Mouse (Mus musculus) right cerebral cortex, postnatal 10 days (tissue): ENCODE measurements around the gene S100a14.

Experiments
- DNase-seq, 2 experiments: peaks; one replicate each; pipeline ENCODE4 v3.0.0; 2021; ENCODE audit warnings: low spot score in 2 of 2

The S100a14 gene

DNA sequence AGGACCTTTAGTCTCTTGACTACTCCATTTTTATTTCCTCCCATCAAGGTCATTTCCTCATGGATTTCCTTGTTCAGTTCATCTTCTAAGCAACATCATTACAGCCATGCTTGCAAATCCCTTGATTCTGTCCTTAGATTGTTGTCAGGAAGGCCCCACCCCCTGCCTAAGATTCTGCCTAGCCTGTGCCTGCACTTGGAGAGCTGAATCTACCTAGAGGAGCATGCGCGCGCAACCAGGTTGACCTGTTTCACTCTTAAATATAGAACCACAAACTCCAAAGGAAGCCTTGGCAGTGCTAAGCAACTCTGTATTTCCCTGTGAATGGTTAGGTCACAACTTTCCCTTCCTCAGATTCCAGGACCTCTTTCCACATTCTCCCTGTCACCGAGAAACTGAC, 8.9 kb upstream of the S100a14 start:
- DNase-seq: no peak

DNA sequence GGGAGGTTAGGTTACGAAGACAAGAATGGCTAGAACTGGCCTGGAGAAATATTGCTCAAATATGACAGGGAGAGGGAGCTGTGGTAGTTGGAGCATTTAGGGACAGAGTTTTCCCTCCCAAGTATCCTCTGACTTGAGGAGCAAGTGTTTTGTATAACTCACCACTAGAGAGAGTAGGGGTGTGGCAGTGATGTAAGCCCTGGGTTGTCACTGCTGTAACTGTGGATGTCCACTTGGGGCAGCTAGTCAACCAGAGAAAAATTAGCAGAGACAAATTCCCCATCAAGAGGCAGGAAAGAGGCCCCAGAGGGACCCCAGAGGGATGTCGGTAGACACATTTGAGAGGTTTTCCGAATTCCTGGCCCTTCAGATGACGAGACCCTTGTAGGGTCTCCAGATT, 1.2 kb upstream of the S100a14 start:
- DNase-seq: peak; percentile 63

DNA sequence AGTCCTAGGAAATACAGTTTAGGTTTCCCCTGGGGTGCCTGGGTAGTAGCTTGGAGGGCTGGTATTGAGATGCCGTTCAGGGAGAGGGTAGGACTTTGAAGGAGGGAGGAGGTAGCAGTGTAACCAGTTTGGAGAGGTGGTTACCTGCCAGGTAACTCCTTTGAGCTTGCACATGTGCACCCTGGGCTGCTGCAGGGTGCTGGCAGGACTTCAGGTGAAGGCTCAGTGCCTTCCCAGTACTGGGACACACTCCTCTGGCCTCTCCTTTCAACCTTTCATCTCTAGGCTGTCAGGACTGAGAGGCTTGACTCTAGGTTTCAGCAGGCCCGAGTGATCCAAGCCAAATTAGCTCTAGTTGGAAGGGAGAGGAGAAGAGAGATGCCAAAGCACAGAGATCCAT, 580 bp upstream of the S100a14 start:
- no peak for DNase-seq

DNA sequence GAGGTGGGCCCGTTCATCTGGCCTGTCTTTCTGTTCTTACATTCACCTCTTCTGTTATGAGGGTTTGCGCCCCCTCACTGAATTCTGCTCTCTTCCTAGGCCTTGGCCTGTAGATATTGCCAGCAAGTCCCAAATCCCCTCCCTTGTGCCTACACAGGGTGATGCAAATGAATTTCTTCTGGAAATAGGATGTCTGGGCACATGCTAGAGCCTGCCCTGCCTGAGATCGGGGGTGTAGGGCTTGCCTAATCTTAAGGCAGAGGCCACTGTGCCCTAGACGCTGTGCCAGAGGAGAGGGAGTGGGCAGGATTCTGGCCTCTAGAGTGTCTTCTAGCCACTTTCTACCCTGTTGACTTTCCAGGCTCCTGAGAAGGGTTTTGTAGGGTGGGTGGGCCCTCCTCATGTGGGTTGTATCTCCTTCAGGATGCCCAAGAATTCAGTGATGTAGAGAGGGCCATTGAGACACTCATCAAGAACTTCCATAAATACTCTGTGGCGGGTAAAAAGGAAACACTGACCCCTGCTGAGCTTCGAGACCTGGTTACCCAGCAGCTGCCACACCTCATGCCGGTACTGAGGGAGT, 726 bp downstream of the S100a14 start:
- DNase-seq: no peak

DNA sequence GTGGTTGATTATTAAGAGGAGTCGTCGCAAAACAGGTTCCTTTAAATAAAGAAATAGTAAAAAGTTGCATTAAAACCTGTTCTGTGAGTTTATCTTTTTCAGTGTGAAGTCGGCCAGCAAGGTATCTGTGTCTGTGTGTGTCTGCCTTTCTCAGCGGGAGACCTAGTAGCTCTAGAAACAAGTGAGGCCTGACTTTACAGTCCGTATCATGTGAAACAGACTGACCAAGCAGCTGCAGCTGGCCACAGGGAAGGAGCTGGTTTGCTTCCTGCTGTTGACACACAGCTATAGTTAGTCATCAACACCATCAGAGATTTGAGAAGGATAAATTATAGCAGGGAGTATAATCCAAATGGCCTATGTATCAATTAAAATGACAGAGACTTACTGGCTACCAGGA, 5.1 kb downstream of the S100a14 start:
- DNase-seq: no peak

DNA sequence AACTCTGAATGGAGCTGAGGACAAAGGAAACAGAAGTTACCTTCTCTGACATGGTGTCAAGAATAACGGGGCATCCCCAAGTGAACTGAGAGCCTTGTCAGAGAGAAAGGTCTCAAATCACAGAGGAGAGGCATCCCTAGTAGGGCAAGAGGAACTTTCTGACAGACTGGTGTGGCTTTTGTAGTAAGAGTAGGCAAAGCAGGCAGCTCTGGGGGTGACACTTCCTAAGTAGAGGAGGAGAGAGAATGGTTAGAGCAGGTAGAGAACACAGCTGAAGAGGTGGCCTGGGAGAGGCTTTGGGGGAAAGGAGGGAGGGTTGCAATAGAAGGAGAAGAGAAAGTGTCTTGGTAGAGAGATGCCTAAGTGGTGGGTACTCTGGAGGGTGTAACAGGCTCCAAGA, 8.8 kb downstream of the S100a14 start:
- no peak for DNase-seq

DNA sequence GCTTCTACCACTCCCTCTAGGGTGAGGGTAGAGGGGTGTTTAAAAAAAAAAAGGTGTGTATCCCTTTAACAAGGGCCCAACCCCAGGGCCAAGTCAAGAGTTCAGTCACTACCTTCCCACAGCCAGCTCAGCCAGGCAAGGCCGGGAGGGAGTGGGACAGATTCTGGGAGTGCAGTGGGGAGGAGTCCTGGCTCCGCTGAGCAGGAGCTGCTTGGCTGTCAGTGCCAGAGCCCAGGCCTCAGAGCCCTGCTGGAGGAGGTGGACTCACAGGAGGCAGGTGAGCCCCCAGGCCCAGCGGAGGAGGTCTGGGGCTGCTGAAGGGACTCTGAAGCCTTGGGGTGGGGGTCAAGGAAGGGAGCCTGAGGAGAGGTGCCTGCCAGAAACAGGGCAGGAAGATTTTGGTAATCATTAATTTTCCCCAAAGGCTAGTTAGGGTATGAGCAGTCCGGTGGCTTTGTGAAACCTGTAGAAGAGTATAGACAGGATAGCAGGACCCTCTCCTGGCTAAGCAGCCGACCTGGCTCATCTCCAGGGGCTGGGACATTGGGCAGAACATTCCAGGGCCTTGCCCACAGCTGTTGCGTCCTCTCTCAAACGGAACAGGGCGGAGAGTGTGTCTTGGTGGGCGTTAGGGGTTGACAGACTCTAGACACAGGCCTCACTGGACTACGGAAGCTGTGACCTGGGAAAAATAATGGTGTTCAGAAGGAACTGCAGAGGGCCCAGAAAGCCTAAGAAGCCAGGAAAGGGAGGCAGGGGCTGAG, 10.7 kb downstream of the S100a14 start, which contains the start of gene S100a16:
Gene S100a16, plus strand, starts transcription at position 114 of the 764 bp plus-strand sequence.
- DNase-seq: peak; percentile 56 to 70

DNA sequence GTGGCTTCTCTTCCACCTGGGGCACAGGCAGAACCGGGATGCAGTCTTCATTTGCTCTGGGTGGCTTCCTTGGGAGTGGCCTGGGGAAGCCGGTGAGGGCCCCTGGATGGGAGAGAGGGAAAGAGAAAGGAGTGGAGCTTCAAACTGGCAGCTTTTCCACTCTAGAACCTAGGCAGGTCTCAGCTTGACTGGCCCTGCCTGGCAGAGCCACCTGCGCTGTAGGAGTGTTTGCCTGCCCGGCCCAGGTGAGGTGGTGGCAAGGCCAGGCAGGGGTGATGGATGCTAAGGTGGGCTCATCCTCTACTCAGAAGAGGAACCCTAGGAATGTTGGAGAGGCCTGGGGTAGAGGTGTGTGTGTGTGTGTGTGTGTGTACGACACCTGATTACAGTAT, 11.2 kb downstream of the S100a14 start:
- DNase-seq: no peak

DNA sequence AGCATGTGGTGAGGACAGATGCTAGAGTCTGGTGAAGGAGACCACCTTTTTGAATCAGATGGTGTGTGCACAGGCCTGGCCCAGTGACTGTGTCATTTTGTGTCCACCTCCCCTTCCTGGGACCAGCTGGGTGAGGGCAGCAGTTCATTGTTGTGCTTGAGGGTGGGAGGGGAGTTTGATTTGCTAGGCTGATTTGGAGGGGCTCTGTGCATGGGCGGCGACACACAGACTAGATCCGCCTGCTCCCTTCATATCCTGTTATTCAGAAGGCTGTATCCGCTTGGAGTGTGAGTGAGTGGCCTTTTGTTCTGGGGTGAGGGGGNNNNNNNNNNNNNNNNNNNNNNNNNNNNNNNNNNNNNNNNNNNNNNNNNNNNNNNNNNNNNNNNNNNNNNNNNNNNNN, 14.2 kb downstream of the S100a14 start:
- peak; percentile 31 to 54 for DNase-seq

DNA sequence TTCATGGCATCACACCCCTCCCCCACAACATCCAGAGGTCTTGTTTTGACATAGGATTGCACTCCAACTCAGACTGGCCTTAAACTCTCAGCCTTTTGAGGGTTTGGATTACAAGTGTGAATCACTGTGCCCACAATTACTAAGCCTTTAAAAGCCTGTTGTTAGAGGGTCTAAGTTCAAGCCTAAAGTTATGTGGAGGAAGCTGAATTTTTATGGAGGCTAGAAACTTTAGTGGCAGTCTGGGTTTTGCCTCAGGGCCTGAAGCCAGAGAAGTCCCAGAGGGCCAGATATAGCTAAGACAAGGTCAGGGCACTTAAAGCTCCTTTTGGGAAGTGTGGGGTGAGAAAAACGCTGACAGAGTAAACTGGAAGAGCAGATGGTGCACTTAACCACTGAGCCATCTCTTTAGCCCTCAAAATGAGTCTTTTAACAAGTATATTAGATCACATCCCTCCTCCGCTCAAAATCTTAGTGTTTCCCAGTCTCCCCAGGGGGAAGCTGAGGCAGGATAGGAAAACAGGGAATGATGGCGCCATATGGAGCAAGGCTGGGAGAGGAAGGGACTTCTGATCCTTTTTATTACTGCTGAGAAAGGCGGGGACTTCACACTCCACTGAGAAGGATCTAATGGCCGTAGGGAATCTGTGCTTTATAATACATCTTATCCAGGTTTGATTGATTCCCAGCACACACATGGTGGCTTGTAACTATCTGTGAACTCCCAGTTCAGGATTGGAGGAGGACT, 23.2 kb downstream of the S100a14 start:
- DNase-seq: no peak

DNA sequence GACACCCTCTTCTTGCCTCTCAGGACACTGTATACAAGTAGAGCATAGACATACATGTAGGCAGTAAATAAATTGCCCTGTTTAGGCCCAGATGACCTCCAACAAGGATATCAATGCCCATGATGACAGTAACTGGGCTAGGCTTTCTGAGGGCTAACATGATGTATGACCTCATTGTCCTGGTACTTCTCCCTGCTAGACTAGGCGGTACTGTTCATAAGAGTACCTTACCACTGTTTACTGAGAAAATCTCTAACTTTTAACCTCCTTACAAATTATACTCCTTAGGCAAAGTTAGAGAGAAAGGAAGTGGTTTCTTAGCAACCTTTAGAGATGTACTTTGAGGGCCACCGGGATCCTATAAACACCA, 23.8 kb downstream of the S100a14 start:
- no peak for DNase-seq

DNA sequence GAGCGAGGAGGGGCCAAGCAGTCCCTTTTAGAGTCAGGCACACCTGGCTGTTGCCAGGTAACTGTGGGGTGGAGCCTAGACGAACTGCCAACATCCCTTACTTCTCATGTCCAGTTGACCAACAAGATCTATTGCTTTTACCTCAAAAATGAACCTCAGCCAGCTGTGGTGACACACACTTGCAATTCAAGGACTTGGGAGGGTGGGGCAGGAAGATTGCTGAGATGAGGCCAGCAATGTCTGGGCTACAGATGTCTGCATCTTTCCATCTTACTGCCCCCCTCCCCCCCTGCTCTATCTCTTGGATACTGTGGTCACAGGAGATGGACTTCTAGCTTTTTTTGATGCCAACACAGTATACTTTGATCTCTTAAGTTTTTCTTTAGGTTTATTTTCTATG, 25.6 kb downstream of the S100a14 start:
- no peak for DNase-seq

DNA sequence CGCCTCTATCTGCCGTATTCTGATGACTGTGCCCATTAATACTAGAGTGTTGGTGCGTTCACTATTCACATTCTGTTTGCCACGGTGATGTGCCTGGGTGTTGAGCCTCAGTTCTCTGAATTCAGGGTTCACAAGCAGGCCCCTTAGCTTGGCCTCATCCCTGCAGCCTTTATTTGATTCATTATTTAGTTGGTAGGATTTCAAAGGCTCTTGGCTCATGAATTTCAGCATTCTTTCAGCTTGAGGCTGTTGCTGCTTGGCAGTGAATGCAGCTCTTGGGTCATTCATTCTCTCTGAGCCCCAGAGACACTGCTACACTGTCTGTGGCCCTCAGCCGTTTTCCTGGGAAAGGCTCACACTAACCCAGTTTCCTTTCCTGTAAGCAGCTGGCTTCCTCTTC, 29.3 kb downstream of the S100a14 start:
- peak; percentile 72 to 87 for DNase-seq

DNA sequence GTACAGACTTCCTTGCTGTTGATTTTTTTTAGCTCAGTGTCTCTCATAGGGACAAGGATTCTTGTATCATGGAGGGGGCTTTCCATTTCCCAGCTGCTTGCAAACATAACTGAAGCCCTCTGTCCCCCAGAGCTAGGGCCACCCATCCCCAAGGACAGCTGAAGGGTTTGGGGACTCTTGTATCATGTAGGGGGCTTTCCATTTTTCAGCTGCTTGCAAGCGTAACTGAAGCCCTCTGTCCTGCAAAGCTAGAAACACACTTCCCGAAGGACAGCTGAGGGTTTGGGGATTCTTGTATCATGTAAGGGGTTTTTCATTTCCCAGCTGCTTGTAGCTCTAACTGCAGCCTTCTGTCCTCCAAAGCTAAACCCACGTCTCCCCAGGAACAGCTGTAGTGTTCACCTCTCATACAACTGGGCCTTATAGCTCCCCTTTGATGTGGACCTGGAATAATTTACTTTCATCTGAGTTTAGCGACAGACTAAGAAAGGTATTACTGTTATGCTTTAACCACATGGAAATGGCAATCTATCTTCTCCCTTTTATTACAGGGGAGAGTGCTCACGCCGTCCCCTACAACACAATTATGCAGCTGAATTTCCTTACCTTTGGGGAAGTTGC, 33.5 kb downstream of the S100a14 start, which contains the start of gene S100a3:
Gene S100a3, plus strand, starts transcription at position 571 of the 621 bp plus-strand sequence.
- DNase-seq: no peak

DNA sequence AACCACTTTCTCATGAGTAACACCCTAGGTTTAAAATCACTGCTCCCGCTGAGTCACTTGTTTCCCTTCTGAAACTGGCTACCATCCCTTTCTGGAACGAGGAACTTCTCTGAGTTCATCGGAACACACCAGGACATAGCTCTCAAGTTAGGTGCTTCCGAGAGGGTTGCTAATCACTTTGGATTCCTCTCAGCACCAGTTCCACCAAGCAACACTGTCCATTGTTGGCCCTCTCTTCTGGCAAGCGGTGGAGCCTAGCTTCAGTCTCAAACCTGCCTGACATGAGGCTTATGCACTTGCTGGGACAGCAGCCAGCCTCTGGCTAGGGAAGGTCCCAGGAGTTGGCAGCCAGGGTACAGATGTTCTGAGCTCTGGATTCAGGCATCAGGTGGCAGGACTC, 48.0 kb downstream of the S100a14 start:
- peak; percentile 43 to 45 for DNase-seq

DNA sequence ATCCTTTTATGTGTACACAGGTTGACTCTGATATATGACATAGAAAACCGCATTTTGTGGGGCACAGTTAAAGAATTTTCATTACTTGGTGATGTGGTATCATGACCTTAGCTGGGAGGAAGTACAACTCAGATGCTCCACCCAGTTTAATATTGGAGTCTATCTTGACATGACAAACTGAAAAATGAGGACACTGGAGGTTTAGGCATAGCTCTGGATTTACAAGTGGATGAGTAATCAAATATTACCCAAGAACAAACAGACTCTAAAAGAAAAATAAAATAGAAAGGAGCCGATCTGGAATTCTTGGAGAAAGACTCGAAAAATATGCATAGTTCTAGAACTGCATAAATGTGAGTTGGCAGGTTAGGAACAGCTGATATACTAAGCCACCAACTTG, 48.7 kb downstream of the S100a14 start:
- DNase-seq: no peak

DNA sequence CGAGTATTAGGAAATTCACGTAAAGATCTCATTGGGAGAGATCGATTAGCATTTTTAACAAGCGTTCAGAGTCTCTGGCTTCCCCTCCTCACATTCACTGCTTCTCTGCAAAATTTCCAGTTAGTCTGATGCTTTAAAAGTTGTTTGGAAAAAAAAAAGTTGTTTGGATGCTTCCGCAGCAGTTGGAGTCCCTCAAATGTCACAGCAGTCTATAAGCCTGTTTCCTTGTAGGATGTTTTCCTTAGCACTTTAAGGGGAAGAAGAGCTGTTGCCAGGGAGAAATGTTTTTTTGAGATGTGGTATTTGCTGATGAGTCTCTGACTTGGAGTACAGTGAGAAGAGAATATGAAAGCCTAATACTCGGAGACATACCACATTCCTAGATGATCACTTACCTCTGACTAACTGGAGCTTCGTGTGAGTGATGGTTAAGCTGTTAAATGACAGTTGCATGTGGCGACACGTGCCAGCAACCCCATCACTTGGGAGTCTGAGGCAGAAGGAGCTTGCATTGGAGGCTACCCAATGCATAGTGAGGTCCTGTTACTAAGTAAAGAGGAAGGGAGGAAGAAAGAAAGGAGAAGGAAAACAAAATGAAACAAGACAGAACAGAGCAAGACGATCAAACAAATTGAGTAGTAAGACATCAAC, 49.8 kb downstream of the S100a14 start:
- no peak for DNase-seq
